Mouse (Mus musculus): Measurements from ENCODE around the gene Crls1. TPM values are rescaled to one million over a fixed set of nuclear protein-coding genes. Genes with fewer than 3 reads are reported as not detected.

Crls1 gene
- 29.3 and 44.0 TPM in 2 replicates for polyA plus RNA-seq (2012; rRNA removed)

DNA sequence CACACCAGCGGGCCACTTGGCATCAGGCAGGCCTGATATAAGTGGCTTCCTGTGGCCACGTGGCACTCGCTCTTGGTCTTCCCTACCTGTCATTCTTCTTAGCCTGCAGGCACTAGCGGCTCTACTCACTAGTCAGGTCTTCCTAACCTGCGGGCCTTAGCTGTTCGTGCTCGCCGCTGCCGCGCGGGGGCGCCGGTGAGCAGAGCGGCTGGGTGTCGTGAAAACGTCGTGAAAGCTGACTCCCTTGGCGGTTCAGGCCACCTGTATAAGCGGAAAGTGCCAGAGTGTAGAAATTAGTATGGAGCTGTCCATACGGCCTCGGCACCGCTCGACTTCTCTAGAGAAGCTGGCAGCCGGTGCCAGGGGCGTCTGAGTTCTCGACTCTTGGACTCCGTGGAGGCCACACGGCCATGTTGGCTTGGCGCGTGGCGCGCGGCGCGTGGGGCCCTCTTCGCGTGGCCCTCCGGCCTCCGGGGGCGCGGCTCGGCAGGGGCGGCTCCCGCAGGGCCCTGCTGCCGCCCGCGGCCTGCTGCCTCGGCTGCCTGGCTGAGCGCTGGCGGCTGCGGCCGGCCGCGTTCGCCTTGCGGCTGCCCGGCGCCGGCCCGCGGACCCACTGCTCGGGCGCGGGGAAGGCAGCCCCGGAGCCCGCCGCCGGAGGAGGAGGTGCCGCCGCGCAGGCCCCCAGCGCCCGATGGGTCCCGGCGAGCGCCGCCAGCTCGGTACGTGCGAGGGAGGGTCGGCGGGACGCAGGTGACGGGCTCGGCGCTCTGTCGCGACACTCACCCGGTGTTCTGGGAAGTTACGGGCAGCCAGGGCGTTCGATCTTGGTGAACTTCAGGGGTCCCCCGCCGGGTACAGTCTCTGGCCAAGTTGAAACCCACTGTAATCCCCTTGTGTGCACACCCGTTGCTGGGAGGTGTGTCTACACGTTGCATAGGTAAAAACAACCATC, at the start of gene Crls1:
Gene Crls1, plus strand, starts transcription at position 260 of the 952 bp plus-strand sequence.
- WGBS, result under 1% methylated on average over 94 of the region's 96 CpGs
- peak within 1 kb of the TSS; percentile 94 for H3K4me3 ChIP-seq (ENCODE audit: control insufficient read depth, insufficient read depth, low read length)
- H3K27me3 ChIP-seq (ENCODE audit: control insufficient read depth, insufficient read depth, low read length), result no peaks in the 10 kb centered on the region; the same call in 1 of the 2 replicates
- H3K36me3 ChIP-seq (ENCODE audit: control insufficient read depth, insufficient read depth, low read length), result no peaks in the 10 kb centered on the region
- no peak within 1 kb of the TSS for H3K27ac ChIP-seq (ENCODE audit: control insufficient read depth, insufficient read depth, low read length)
- H3K4me1 ChIP-seq (replicated peaks; ENCODE audit: control insufficient read depth, insufficient read depth, low read length), result peaks cover 10% of the 10 kb centered on the region
- TF ChIP-seq CTCF (IDR thresholded peaks at IDR 0.05; ENCODE audit: borderline replicate concordance, control insufficient read depth, extremely low read depth, insufficient read depth, low read length, poor library complexity) (peak; percentile 97), POLR2A (IDR thresholded peaks at IDR 0.05; ENCODE audit: control insufficient read depth, extremely low read depth, insufficient read depth, low read length, poor library complexity) (peak; percentile 61; the same call in 1 of the 2 replicates)
- peak; percentile 99 for DNase-seq

DNA sequence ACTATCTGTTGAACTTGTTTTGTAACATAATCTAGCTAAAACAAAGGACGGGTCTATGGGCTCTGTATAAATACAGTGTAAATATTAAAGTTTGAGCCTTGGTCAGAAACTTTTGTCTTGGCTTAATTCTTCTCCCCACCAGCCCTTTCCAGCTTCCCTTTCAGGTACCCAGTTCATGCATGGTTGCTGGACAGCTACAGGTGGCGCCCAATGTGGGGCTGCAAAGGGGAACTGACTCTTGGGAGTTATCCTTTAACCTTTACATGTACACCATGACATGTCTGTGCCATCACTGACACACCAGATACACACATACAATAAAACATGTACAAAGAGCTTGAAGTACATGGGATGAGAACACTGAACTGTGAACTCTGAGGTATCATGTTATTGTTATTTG, 43.5 kb upstream of the Crls1 start:
- TF ChIP-seq CTCF (IDR thresholded peaks at IDR 0.05; ENCODE audit: borderline replicate concordance, control insufficient read depth, extremely low read depth, insufficient read depth, low read length, poor library complexity) (no peak), POLR2A (IDR thresholded peaks at IDR 0.05; ENCODE audit: control insufficient read depth, extremely low read depth, insufficient read depth, low read length, poor library complexity) (no peak)
- H3K36me3 ChIP-seq (ENCODE audit: control insufficient read depth, insufficient read depth, low read length), result peaks cover 35% of the 10 kb centered on the region
- no peaks in the 10 kb centered on the region for H3K4me1 ChIP-seq (replicated peaks; ENCODE audit: control insufficient read depth, insufficient read depth, low read length)
- H3K4me3 ChIP-seq (ENCODE audit: control insufficient read depth, insufficient read depth, low read length), result no peak overlapping the region
- H3K27ac ChIP-seq (ENCODE audit: control insufficient read depth, insufficient read depth, low read length), result no peak overlapping the region
- WGBS, result 93% methylated on average over 2 of the region's 2 CpGs
- no peaks in the 10 kb centered on the region for H3K27me3 ChIP-seq (ENCODE audit: control insufficient read depth, insufficient read depth, low read length)
- no peak for DNase-seq

DNA sequence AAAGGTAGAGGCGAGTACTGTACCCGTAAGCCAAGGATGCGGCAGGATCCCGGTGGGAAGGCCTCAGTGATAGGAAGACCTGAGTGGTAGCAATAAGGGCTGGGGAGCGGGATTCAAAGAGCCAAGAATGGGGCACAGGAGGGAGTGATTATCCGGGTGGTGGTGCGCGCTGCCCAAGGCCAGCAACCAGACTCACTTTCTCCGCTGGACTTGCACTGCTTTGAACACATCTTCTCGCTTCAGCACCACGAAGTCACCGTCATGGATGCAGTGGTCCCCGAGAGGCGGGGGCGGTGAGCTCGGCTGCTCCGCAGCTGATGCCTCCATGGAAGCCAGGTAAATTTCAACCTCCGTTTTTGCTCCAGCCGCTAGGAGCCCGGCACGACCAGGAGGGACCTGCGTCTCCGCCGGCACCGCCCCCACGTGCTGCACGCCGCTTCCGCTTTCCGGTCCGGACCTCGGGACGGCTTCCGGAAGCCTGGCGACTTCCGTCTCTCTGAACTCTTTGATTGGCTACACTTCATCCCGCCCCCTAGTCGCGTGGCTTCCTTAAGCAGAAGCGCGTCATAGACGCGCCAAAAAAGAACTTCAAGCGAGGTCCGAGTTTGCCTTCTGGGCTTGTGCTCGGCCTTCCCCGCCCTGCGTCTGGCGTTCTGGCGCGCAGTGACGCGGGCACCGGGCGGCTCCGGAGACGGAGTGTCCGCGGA, 30.7 kb upstream of the Crls1 start, which contains the start of the genes Trmt6 and Mcm8:
Gene Trmt6, minus strand, starts transcription at position 448 of the 707 bp plus-strand sequence.
Gene Mcm8, plus strand, starts transcription at position 534 of the 707 bp plus-strand sequence.
- Histone ChIP-seq H3K36me3 (ENCODE audit: control insufficient read depth, insufficient read depth, low read length) (peaks cover 3% of the 10 kb centered on the region; the same call in 1 of the 2 replicates), H3K27ac (ENCODE audit: control insufficient read depth, insufficient read depth, low read length) (no peak within 1 kb of the TSS), H3K4me3 (ENCODE audit: control insufficient read depth, insufficient read depth, low read length) (peak within 1 kb of the TSS; percentile 88), H3K27me3 (ENCODE audit: control insufficient read depth, insufficient read depth, low read length) (no peaks in the 10 kb centered on the region), H3K4me1 (replicated peaks; ENCODE audit: control insufficient read depth, insufficient read depth, low read length) (peaks cover 6% of the 10 kb centered on the region)
- TF ChIP-seq CTCF (IDR thresholded peaks at IDR 0.05; ENCODE audit: borderline replicate concordance, control insufficient read depth, extremely low read depth, insufficient read depth, low read length, poor library complexity) (no peak), POLR2A (IDR thresholded peaks at IDR 0.05; ENCODE audit: control insufficient read depth, extremely low read depth, insufficient read depth, low read length, poor library complexity) (peak; percentile 63; the same call in 1 of the 2 replicates)
- WGBS, result under 1% methylated on average over 59 of the region's 59 CpGs
- DNase-seq, result peak; percentile 89

DNA sequence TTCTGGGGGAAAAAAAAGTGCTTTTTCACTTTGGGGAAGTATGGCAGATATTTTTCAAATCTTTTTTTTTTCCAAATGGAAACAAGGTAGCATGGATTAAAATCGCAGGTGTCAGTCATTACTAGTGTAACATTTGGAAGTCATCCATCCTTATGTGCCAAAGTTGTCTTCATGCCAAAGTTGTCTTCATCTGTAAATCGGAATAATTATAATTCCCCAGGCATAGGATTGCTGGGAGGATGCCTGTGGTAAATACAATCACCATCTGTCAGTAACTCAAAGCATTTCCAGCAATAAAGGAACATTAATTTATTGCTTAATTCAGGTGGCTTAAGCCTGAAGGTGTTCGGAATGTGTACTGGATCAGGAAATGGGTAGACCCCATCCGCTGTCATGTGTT, 5.4 kb upstream of the Crls1 start:
- no peak overlapping the region for H3K4me3 ChIP-seq (ENCODE audit: control insufficient read depth, insufficient read depth, low read length)
- 99% methylated on average over 4 of the region's 4 CpGs for WGBS
- no peak overlapping the region for H3K27ac ChIP-seq (ENCODE audit: control insufficient read depth, insufficient read depth, low read length)
- DNase-seq, result no peak
- H3K4me1 ChIP-seq (replicated peaks; ENCODE audit: control insufficient read depth, insufficient read depth, low read length), result no peaks in the 10 kb centered on the region
- no peaks in the 10 kb centered on the region for H3K27me3 ChIP-seq (ENCODE audit: control insufficient read depth, insufficient read depth, low read length)
- TF ChIP-seq POLR2A (IDR thresholded peaks at IDR 0.05; ENCODE audit: control insufficient read depth, extremely low read depth, insufficient read depth, low read length, poor library complexity), result no peak
- no peak for TF ChIP-seq CTCF (IDR thresholded peaks at IDR 0.05; ENCODE audit: borderline replicate concordance, control insufficient read depth, extremely low read depth, insufficient read depth, low read length, poor library complexity)
- H3K36me3 ChIP-seq (ENCODE audit: control insufficient read depth, insufficient read depth, low read length), result no peaks in the 10 kb centered on the region

GRCm38 (mm10) chr2:132847581-132847980, 1.1 kb downstream of the Crls1 start:
- H3K36me3 ChIP-seq (ENCODE audit: control insufficient read depth, insufficient read depth, low read length), result no peaks in the 10 kb centered on the region
- no peak overlapping the region for H3K27ac ChIP-seq (ENCODE audit: control insufficient read depth, insufficient read depth, low read length)
- H3K4me3 ChIP-seq (ENCODE audit: control insufficient read depth, insufficient read depth, low read length), result peak overlapping the region; percentile 24; the same call in 1 of the 2 replicates
- no peaks in the 10 kb centered on the region; the same call in 1 of the 2 replicates for H3K27me3 ChIP-seq (ENCODE audit: control insufficient read depth, insufficient read depth, low read length)
- WGBS, result 61% methylated on average over 7 of the region's 7 CpGs
- peaks cover 10% of the 10 kb centered on the region for H3K4me1 ChIP-seq (replicated peaks; ENCODE audit: control insufficient read depth, insufficient read depth, low read length)
- peak; percentile 7 for DNase-seq
- no peak for TF ChIP-seq CTCF (IDR thresholded peaks at IDR 0.05; ENCODE audit: borderline replicate concordance, control insufficient read depth, extremely low read depth, insufficient read depth, low read length, poor library complexity)
- no peak for TF ChIP-seq POLR2A (IDR thresholded peaks at IDR 0.05; ENCODE audit: control insufficient read depth, extremely low read depth, insufficient read depth, low read length, poor library complexity)

- Histone ChIP-seq H3K27ac (ENCODE audit: control insufficient read depth, insufficient read depth, low read length) (no peak overlapping the region), H3K27me3 (ENCODE audit: control insufficient read depth, insufficient read depth, low read length) (no peaks in the 10 kb centered on the region; the same call in 1 of the 2 replicates), H3K36me3 (ENCODE audit: control insufficient read depth, insufficient read depth, low read length) (no peaks in the 10 kb centered on the region), H3K4me1 (replicated peaks; ENCODE audit: control insufficient read depth, insufficient read depth, low read length) (peaks cover 10% of the 10 kb centered on the region), H3K4me3 (ENCODE audit: control insufficient read depth, insufficient read depth, low read length) (no peak overlapping the region)
- DNase-seq, result no peak
- no peak for TF ChIP-seq POLR2A (IDR thresholded peaks at IDR 0.05; ENCODE audit: control insufficient read depth, extremely low read depth, insufficient read depth, low read length, poor library complexity)
- TF ChIP-seq CTCF (IDR thresholded peaks at IDR 0.05; ENCODE audit: borderline replicate concordance, control insufficient read depth, extremely low read depth, insufficient read depth, low read length, poor library complexity), result no peak
- WGBS, result 95% methylated on average over 4 of the region's 4 CpGs
Measured at GRCm38 (mm10) chr2:132848361-132848760, 1.9 kb downstream of the Crls1 start.

Data from thymus, adult 2 months (tissue).